Mouse (Mus musculus): ENCODE measurements around the gene Abhd2.

Gene Abhd2

GRCm38 (mm10) chr7:79318110-79318801, 45.3 kb downstream of the Abhd2 start:
- in situ Hi-C loops (cut with MboI, MseI) = no loop called here

- in situ Hi-C loops (cut with MboI, MseI) = no loop called here
Measured at GRCm38 (mm10) chr7:79323855-79324254, 50.9 kb downstream of the Abhd2 start.

- in situ Hi-C loops (cut with MboI, MseI) = no loop called here
Measured at GRCm38 (mm10) chr7:79328769-79329168, 55.8 kb downstream of the Abhd2 start.

GRCm38 (mm10) chr7:79331197-79331596, 58.2 kb downstream of the Abhd2 start:
- in situ Hi-C loops (cut with MboI, MseI) = no loop called here

GRCm38 (mm10) chr7:79333419-79333818, 60.4 kb downstream of the Abhd2 start:
- in situ Hi-C loops (cut with MboI, MseI) = no loop called here

GRCm38 (mm10) chr7:79336362-79336910, 63.4 kb downstream of the Abhd2 start:
- in situ Hi-C loops (cut with MboI, MseI) = no loop called here

- in situ Hi-C loops (cut with MboI, MseI) = loop anchor here (5.0 kb wide), 1 partner anchor 429 kb away; no protein-coding TSS in a partner anchor
Measured at GRCm38 (mm10) chr7:79345902-79346301, 72.9 kb downstream of the Abhd2 start.

GRCm38 (mm10) chr7:79346555-79347075, 73.6 kb downstream of the Abhd2 start:
- in situ Hi-C loops (cut with MboI, MseI) = loop anchor here (5.0 kb wide), 1 partner anchor 429 kb away; no protein-coding TSS in a partner anchor

- in situ Hi-C loops (cut with MboI, MseI) = loop anchor here (5.0 kb wide), 1 partner anchor 430 kb away; no protein-coding TSS in a partner anchor
Measured at GRCm38 (mm10) chr7:79347108-79347813, 74.3 kb downstream of the Abhd2 start.

GRCm38 (mm10) chr7:79348816-79349215, 75.8 kb downstream of the Abhd2 start:
- in situ Hi-C loops (cut with MboI, MseI) = loop anchor here (5.0 kb wide), 1 partner anchor 432 kb away; no protein-coding TSS in a partner anchor

GRCm38 (mm10) chr7:79349738-79350386, 76.9 kb downstream of the Abhd2 start:
- in situ Hi-C loops (cut with MboI, MseI) = loop anchor here (5.0 kb wide), 3 partner anchors 103 to 433 kb away; no protein-coding TSS in a partner anchor

GRCm38 (mm10) chr7:79358350-79359182, 85.6 kb downstream of the Abhd2 start:
- in situ Hi-C loops (cut with MboI, MseI) = no loop called here

- in situ Hi-C loops (cut with MboI, MseI) = no loop called here
Measured at GRCm38 (mm10) chr7:79359183-79359435, 86.1 kb downstream of the Abhd2 start.

- in situ Hi-C loops (cut with MboI, MseI) = no loop called here
Measured at GRCm38 (mm10) chr7:79360056-79360455, 87.1 kb downstream of the Abhd2 start.

GRCm38 (mm10) chr7:79362208-79362607, 89.2 kb downstream of the Abhd2 start:
- in situ Hi-C loops (cut with MboI, MseI) = no loop called here

GRCm38 (mm10) chr7:79362830-79363229, 89.8 kb downstream of the Abhd2 start:
- in situ Hi-C loops (cut with MboI, MseI) = no loop called here

GRCm38 (mm10) chr7:79363370-79364043, 90.5 kb downstream of the Abhd2 start:
- in situ Hi-C loops (cut with MboI, MseI) = no loop called here

- in situ Hi-C loops (cut with MboI, MseI) = no loop called here
Measured at GRCm38 (mm10) chr7:79368664-79369063, 95.7 kb downstream of the Abhd2 start.

GRCm38 (mm10) chr7:79369416-79369815, 96.4 kb downstream of the Abhd2 start:
- in situ Hi-C loops (cut with MboI, MseI) = no loop called here

- in situ Hi-C loops (cut with MboI, MseI) = loop anchor here (5.0 kb wide), 1 partner anchor 101 kb away; no protein-coding TSS in a partner anchor
Measured at GRCm38 (mm10) chr7:79371321-79371879, 98.4 kb downstream of the Abhd2 start.
